Mouse (Mus musculus) kidney, adult 2 months (tissue): ENCODE measurements at regions not wholly inside any gene's neighbourhood (a gene's known extent, or its start where the extent isn't known, plus 50 kb on each side); places are given as distances from the start of the nearest gene placed in this dataset.

Experiments
- CTCF ChIP-seq: fragments of 200-500 bp; conservative IDR thresholded peaks from 2 replicates; pipeline ENCODE4 v1.5.1; 2011; ENCODE audit warnings: low read depth, mild to moderate bottlenecking, control low read depth, low read length, moderate library complexity, mixed read lengths; ENCODE audit not compliant: insufficient read depth, insufficient read length
- POLR2A ChIP-seq: fragments of 200-500 bp; IDR thresholded peaks from one replicate; pipeline ENCODE4 v1.6.1; 2011; ENCODE audit warnings: low read depth, low read length, control low read depth

DNA sequence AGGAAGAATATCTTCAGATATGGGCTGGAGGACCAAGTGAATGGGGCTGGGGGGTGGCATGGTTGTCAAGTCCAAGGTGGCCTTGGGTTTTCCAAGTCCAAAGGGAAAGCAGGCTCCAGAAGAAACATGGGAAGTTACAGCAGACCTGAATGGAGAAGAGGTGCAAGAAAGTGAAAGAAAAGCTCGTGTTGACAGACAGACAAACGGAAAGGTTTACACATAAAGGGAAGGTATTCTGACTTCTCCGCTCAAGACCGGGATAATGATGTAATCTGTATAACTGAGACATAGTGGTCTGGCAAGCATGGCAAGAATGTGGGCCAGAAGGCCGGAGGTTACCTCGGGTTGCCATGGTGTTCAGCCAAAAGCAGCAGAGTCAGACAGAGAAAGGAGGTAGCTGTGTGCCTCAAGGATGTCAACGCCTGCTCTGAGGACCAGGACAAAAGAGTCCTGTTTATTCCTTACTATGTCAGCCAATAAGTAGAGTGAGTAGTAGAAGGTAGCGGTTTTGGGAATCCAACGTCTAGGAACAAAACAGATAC lies 50.8 kb upstream of the Elk3 start:
- TF ChIP-seq POLR2A (no peak), CTCF (no peak)
